Mouse (Mus musculus): Measurements from ENCODE around the gene Comtd1.

Gene Comtd1

DNA sequence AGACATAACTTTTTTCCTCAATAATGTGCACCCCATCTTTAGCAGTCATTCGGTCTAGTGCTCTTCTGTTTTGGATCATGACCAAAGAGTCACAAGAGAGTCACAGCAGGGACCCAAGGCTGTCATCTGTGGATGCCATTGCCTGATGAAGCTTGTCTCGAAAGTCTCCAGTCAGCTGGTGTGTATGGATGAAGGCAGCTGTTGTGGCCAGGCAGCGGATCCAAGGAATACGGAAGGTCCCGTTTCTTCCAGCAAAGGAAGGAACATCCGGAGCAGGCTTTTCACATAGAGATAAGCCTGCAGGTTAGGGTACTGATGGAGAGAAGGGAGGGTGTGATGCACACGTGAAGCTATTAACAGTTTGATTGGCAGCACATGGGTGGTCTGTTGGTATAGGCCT lies 47.2 kb downstream of the Comtd1 start:
- DNase-seq = no peak

DNA sequence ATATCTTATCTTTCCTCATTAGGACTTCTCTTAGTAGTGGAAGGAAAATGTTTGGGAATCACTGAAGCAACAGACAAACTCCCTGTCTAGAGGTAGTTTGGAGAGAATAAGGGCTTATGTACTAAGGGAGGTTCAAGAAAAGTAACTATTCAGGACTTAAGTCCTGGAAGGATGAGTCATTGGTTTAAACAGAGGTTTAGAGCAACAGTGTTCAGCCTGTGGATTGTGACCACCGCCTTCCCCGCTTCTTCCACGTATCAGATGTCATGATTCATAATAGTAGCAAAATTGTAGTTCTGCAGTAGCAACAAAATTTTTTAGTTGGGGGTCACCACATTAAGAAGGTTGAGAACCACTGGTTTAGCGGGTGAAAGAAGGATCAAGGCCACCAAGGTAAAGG lies 48.1 kb downstream of the Comtd1 start:
- no peak for DNase-seq
